Mouse (Mus musculus): ENCODE data around the gene Ccdc40.
A peak's percentile ranks its signal among the peaks of the same experiment; 100 is the strongest.
"Not testable (repeated sequence)": the region's sequence is repeated elsewhere in the genome, so short reads cannot be mapped to it uniquely, and the experiment has no call there.

Gene Ccdc40

DNA sequence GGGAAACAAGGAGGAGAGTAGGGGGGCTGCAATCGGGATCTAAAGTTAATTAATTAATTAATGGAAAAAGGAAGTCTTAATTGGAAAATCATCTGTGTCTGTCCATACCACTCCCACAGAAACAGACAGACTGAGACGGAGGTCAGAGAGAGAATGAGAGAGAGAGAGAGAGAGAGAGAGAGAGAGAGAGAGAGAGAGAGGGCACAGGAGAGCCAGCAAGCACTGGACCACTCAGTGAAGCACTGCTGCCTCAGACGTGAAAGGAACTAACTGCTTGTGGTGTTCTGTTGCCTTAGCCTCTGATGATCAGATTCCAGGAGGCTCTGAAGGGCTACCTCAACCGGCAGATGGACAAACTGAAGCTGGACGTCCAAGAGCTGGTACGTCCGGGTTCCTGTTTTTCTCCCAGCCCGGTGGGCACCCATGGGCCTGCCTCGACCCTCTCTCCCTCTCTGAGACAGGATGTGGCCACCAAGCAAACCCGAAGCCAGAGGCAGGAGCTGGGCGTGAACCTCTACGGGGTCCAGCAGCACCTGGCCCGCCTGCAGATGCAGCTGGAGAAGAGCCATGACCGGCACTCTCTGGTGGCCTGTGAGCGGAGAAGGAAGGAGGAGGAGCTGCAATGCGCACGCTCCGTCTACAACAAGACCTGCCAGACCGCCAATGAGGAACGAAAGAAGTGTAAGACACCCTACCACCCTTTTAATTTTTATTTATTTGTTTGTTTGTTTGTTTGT, 9.4 kb downstream of the Ccdc40 start:
- DNase-seq, result no peak

DNA sequence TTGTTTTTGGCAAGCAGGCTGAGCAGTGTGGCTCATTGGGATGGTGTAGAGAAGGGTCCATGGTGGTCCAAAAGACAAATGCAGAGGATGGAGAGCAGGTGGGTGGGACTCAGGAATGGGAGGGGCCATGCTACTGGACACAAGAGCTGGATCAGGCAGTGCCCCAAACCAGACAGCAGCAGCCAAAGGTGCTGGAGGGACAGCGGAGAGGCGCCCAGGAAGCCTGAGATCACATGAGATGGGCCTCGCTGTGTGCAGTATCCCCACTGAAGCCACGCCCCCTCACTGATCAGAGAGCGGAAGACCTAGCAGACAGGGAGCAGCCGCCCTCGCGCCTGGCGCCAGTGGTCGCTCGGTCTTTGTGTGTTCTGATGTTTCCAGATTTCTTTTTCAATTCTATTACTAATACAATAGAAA, 9.9 kb downstream of the Ccdc40 start:
- DNase-seq, result no peak

DNA sequence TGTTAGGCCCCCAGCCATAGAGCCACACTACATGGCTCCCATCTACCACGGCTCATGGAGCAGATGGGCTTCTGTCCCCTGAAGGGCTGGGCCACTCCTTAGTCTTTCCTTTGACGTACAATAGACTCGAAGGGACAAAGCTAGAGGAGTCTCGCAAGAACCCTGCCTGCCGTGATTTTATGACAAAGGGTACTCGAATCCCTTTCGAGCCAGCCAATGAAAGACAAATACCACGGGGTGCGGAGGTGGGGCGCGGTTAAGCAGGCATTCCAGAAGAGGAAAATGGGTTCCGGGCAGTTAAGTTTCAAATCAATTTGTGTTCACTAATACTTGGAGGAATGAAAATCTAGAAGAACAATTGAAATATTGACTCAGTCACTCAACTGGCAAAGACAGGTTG, 11.1 kb downstream of the Ccdc40 start:
- no peak for DNase-seq

DNA sequence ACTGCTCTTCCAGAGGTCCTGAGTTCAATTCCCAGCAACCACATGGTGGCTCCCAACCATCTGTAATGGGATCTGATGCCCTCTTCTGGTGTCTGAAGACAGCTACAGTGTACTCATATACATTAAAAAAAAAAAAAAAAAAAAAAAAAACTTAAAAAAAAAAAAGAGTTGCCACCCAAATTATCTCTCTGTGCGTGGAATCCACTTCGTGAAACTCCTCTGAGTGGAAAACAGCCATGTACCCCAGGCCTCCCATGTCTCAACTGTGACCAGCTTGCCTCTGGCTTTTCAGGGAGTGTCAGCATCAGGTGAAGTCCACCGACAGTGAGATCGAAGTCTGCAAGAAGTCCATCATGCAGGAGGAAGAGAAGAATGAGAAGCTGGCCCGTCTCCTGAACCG, 17.2 kb downstream of the Ccdc40 start:
- DNase-seq, result not testable (repeated sequence)

DNA sequence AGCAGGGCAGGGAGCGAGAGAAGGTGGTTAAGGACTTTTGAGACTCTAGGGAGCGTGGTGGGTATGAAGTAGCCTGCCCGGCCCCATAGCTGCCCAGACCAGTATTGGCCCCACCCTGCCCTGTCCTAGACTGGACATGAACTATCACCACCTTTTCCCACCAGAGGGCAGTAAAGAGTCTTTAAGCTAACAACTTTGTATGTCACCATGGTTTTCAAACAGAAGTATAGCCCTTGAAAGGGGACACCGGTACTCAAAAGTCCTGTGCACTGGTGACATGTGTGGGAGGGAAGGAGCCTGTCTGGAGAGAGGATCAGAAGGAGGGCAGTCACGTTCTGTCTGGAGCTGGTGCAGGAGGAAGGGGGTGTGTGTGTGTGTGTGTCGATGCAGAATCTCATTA, 20.6 kb downstream of the Ccdc40 start:
- no peak for DNase-seq

DNA sequence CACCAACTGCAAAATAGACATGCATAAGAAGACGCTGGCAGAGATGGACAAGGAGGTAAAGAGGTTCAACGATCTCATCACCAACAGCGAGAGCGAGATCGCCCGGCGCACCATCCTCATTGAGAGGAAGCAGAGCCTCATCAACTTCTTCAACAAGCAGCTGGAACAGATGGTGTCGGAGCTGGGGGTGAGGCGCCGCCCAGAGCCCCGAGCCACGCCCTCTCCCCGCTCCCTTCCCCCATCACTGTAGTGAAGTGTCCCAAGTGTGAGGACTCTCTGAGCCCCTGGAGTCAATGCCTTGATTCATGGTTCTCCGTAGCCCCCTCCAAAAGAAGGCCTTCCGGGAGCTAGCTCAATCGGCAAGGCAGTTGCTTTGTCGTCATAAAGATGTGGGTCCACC, 22.6 kb downstream of the Ccdc40 start:
- no peak for DNase-seq

DNA sequence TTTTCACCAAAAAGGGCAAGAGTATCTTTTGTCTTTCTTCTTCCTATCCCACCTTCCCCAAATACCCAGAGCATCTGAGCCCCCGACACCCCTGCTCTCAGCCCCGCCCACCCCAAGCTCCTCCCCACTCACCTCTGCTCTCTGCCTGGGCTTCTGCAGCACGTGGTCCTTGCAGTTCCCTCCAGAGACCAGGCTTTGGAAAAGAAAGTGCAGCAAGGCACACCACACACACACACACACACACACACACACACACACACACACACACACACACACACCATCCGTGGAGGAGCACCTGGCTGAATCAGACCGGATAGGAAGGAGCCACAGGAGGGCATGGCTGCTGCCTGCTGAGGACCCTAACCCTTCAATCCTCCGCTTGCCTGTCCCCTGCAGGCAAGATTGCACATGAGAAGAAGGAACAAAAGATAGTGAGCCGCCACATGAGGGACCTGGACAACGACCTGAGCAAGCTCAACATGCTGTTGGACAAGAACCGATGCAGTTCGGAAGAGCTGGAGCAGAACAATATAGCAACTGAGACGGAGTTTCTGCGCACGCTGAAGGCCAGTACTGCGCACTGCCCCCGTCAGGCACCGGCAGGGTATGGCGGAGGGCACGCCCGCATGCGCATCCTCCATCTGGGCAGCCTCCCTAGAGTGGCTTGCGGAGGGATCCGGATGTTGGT, 24.6 kb downstream of the Ccdc40 start:
- DNase-seq, result no peak

GRCm38 (mm10) chr11:119256557-119256956, 28.2 kb downstream of the Ccdc40 start:
- DNase-seq, result not testable (repeated sequence)

- no peak for DNase-seq
These were observed 29.8 kb downstream of the Ccdc40 start for GRCm38 (mm10) chr11:119258216-119258571.

DNA sequence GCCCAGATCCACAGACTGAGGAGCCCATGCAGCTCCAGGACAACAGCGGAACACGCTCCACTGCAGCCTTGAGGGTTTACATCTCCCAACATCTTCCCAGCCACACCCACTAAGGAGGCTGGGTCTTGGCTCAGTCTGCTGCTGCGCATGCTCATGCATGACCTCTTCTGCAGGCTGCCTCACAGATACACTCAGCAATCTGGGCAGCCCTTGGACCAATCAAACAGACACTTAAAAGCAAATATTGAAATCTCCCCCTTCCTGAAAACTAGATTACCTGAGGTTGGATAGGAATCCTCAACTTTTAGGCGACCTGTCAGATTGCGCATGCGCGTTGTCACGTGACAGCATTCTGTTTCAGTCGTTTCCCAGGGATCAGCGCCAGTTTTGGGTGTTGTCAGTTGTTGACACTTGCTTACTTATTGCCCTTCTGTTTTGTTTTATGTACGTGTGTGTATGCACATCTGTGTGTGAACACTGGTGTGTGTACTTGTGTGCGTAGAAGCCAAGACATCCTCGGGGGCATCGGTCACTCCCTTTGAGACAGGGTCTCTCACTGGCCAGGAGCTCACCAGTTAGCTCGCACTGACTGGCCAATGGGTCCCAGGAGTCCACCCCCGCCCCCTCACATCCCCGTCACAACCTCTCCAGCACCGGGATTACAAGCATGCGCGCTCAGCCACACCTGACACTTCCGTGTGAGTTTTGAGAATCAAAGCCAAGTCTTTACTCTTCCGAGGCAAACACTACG, 30.4 kb downstream of the Ccdc40 start:
- peak; percentile 72 for DNase-seq

- no peak for DNase-seq
These were observed 31.6 kb downstream of the Ccdc40 start for GRCm38 (mm10) chr11:119259977-119260376.

- no peak for DNase-seq
These were observed 36.0 kb downstream of the Ccdc40 start for GRCm38 (mm10) chr11:119264413-119264812.

DNA sequence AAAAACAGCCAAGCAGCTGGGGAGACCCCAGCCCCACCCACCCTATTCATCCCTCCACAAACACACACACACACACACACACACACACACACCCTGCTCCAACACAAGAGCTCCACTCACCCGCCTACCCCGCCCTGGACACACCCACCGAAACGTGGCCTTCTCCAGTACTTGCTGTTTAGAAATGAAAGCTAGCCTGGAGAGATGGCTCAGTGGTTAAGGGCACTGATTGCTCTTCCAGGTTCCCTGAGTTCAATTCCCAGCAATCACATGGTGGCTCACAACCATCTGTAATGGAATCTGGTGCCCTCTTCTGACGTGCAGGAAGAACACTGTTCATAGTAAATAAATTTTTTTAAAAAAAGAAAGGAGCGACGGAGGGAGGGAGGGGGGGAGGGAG, 37.4 kb downstream of the Ccdc40 start:
- DNase-seq, result no peak

GRCm38 (mm10) chr11:119267241-119267674, 38.9 kb downstream of the Ccdc40 start:
- DNase-seq, result peak; percentile 53

- peak; percentile 96 for DNase-seq
These were observed 39.6 kb downstream of the Ccdc40 start, which contains the start of gene Gaa for GRCm38 (mm10) chr11:119267768-119268556. TSS of gene Gaa (plus strand) at chr11:119267887.

- peak; percentile 78 for DNase-seq
These were observed 40.3 kb downstream of the Ccdc40 start for GRCm38 (mm10) chr11:119268557-119269195.

DNA sequence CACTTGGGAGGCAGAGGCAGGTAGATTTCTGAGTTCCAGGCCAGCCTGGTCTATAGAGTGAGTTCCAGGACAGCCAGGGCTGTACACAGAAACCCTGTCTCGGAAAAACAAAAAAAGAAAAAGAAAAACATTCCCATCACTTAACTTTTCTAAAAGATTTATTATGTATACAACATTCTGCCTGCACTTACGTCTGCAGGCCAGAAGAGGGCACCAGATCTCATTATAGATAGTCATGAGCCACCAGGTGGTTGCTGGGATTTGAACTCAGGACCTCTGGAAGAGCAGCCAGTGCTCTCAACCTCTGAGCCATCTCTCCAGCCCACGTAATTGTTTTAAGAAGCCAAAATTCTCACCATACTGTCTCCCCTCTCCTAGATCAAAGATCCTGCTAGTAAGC, 44.1 kb downstream of the Ccdc40 start:
- DNase-seq, result not testable (repeated sequence)

DNA sequence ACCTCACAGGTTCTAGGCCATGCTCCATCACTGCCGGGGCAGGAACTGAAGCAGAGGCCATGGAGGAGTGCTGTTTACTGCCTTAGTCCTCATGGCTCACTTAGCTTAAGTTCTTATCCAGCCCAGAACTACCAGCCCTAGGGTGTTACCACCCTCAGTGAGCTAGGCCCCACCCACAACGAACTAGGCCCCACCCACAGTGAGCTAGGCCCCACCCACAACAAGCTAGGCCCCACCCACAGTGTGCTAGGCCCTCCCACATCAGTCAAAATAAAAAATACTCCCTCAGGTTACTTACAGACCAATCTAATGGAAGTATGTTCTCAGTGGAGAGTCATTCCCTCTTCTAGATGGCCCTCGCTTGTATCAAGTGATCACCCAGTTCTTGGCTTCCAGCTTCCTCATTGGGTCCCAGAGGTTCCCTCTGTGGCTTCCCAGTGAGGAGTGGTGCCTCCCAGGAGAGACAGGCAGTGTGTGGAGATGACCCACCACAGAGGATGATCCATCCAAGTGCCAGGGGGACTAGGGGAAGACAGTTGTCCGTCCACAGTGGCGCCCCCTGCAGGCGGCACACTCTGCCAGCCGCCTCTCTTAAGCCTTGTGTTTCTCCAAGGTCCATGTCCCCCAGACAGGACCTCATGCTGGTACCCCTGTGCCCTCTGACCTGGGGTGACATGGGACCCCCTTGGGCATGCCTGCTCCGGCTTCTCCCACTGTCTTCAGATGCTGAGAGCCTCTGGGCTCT, 45.0 kb downstream of the Ccdc40 start:
- no peak for DNase-seq

GRCm38 (mm10) chr11:119281030-119281429, 52.7 kb downstream of the Ccdc40 start:
- no peak for DNase-seq

GRCm38 (mm10) chr11:119285791-119286527, 57.6 kb downstream of the Ccdc40 start:
- no peak for DNase-seq
